Mouse (Mus musculus): ENCODE results near the gene Ncstn. TPM values are rescaled to one million over a fixed set of nuclear protein-coding genes. Genes with fewer than 3 reads are reported as not detected.

Ncstn gene
- total RNA-seq, 2 experiments from 2014 or later, result 56.6 to 59.3 TPM

DNA sequence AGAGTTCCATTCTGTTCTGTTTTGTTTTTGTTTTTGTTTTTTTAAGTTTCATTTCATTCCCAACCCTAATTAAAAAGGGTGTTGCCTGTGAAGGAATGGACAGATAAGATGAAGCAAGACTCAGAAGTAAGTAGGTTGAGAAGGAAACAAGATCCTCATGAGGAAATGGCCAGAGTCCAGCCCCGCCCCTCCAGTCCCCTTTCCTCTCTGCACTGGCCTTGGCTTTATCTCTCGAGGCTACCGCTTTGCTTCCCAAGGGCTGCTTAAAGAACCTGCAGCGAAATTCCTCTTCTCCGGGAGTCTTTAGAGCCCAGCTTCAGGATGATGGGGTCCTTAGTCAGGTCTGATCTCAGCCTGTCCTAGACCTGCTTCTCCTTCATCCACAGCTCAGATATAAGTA lies 4.6 kb downstream of the Ncstn start:
- DNase-seq (ENCODE audit: low spot score in 2 of 2), result no peak

DNA sequence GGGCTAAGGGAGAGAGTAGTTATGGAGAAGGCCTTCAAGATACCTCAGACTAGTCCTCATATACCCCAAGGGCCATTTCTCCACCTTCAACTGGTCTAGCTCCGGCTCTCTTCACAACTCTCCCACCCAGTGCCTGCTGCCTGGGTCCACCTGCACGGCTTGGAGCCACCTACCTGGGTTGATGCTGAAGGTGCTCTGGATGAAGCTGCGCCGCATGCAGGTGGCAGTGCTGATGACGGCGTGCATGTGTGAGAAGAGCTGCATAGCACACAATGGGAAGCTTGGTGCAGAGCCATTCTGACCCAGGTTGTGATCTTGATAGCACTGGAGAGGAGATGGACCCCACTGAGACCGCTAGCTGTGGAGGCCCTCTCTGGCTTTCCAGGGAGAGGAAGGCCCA lies 10.0 kb downstream of the Ncstn start:
- DNase-seq (ENCODE audit: low spot score in 2 of 2), result no peak

DNA sequence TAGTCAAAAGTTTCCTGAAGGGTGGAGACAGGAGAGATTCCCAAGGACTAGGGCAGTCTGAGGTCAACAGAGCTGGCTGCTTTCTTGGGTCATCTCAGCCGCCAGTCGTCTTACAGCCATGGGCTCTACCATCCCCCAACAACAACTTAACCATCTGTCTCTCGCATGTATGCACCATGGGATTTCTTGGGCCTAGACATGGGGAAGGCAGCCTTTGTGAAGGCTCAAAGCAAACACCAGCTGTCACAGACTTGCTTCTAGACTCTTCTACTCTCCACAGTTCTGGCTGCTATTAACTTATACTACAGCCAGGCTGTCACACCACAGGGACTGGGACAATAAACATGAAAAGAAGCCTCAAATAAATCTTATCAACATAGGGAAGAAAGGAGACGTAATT lies 11.0 kb downstream of the Ncstn start:
- DNase-seq (ENCODE audit: low spot score in 2 of 2), result no peak

DNA sequence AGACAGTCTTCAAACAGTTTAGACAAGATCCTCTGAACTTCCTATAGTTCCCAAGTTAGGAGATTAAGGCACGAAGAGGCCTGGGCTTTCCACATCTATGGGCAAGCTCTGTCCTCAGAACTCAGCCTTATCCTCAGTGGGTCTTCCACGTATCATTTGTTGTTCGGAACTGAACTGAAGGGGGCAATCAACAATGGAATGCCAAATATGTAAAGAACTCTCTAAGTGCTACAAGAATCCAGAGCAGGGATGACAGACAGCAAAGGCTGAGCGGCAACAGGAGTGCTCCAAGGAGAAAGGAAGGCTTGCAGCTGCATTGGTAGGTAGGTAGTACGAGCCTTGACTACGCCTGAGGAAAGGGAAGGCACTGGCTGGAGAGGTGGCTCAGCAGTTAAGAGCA lies 12.4 kb downstream of the Ncstn start:
- no peak for DNase-seq (ENCODE audit: low spot score in 2 of 2)

DNA sequence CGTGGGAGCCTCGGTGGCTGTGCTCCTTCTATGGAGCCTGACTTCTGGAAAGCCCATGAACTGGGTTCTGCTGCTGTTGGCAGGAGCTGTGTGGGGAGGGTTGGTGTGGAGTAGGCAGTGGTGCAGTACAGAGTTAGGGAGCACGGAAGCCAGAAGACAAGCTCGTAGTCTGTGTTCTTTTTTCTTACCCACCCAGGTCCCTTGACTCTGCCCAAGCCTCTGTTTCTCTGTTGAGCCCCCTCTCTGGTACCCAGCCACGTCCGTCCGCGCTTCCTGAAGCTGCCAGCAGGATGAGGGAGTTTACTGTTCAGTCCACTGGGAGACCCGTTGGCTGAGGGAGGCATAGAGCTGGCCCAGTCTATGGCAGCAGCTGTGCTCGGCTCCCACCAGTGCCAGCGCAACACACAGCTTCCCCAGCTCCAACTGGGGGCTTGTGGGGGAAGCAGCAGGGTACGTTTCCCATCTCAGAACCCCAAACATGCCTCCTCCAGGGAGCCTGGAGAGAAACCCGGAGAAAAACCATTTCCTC lies 17.9 kb downstream of the Ncstn start:
- DNase-seq (ENCODE audit: low spot score in 2 of 2), result peak in 1 of 2 experiments; percentile 24

DNA sequence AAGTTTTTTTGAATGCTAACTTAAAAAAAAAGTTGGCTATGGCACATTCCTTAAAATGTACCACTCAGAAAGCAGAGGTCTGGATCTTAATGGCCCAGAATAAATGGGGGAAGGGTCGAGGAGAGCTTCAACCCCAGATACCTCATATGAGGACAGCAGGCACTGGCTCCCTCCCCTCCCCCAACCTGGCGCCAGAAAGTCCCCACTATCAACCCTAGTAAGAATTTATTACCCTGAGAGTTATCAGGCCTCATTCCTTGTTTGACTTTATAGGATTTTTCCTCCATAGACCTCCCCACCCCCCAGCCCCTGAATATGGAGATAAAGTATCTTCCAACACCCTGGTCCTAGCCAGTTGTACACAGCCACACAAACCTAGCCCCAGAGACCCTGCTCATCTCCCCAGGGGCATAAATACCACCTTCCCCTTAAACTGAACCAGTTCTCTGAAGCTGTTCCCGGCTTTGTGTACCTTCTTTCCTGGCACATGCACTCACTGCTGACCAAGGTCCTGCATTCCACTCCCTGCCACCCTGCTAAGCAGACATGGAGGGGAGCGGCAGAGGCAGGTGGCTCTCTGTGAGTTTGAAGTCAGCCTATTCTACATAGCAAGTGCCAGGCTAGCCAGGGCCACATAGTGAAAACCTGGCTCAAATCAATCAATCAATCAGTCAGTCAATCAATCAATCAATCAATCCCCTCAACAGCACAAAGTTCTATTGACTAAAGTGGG lies 19.1 kb downstream of the Ncstn start:
- no peak for DNase-seq (ENCODE audit: low spot score in 2 of 2)

DNA sequence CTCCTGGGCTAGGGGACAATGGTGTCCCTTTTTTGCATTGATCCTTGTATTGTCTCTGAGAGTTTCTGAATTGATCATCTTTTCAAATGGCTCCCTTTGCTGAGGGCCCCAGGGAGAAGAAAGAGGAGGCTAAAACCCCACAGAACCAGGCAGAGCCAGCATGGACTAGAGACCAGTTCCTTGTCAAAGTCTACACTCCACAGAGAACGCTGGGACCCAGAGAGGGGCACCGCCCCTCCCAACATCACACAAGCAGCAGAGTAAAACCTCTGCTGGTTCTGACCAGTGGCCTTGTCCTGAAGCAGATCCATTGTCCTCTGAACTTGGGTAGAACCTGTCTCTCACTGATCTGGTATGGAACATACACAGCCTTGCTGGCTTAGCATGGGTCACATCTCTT lies 20.5 kb downstream of the Ncstn start:
- DNase-seq (ENCODE audit: low spot score in 2 of 2), result no peak

DNA sequence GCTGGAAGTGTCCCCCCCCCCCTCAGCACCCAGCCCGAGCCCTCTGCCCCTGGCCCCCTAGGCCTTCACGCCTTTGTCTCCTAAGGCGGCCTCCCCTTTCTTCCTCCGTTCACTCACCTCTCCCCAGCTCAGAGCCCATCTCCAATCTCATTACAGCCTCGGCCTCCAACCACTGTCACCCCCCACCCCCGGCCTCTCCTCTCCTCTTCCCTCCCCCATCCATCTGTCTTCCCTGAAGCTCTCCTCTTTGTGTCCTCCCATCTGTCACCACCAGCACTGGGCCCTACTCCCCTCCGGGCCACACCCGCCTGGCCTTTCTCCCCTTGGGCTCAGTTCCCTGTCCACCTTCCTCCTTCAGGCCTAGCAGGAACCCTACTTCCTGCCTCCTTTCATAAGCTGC lies 21.4 kb downstream of the Ncstn start:
- DNase-seq (ENCODE audit: low spot score in 2 of 2), result no peak

DNA sequence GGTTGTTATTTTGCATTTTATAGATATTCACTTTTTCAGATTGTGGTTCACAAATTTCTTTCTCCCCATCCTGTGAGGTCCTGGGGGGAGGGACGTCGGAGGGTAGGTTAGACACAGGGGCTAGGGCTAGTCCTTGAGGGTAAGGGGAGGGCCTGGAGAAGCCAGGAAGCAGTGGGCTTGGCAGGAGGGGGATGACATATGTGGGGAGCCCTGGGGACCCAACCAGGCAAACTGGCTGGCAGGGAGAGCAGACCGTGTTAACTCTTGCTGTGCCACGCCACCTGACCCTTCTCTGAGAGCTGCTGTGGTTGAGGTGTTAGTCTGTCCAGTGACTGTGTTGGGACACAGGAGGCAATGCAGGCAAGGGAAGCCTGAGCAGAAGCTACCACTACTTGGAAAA lies 21.9 kb downstream of the Ncstn start:
- DNase-seq (ENCODE audit: low spot score in 2 of 2), result no peak

DNA sequence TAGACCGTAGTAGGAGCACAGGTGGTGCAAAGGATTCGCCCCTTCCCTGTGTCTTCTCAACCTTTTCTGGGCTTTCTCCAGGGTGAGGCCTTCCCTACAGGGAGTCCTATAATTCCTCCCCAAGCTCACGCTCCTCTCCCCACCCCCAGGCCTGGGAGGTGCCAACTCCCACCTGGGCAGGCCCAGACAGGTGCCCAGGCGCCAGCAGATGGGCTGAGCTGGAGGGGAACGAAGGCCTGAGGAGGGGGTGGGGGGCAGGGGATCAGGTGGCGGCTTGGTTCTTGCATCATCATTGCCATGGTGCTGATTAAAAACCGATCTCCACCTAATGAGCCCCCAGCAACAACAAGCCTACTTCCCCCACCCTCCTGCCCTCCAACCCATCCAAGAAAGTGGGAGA lies 23.7 kb downstream of the Ncstn start:
- no peak for DNase-seq (ENCODE audit: low spot score in 2 of 2)

DNA sequence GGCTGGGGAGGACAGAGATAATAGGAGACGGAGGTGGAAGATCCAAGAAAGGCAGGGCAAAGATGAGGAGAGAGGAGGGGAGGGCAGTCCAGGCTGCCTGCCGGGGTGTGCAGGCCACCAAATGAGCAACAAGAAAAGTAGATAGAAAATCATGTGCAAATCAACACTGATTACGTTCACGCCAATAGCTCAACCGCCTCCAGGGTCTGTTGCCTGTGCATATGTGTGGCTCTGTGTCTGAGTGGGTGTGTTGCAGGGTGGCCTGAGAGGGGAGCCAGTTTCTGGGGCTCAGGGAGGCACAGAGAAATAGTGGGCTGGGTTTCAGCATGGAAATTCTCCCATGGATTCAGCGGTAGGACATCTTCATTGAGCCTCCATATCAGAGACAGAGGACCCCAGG lies 24.3 kb downstream of the Ncstn start:
- no peak for DNase-seq (ENCODE audit: low spot score in 2 of 2)

DNA sequence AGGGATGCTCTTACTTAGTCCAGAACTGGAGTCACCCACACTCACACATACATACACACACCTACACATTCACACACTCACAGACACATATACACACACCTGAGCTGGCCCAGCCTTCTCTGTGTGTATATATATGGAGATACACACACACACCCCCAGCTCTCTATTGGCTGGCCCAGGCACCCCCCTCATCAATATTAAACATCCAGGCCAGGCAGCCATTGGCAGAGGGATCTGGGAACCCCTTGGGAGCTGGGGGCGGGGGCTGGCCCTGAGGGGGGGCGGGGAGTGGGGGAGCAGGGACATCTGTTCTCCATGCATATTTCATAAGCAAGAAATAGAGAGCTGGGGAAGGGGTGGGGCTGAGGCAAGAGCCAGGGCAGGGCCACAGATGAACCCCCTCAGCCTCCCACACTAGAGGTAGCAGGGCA lies 25.1 kb downstream of the Ncstn start, which contains the start of gene Nhlh1:
TSS of gene Nhlh1 (minus strand) at position 83 of the 431 bp plus-strand sequence.
- no peak for DNase-seq (ENCODE audit: low spot score in 2 of 2)

DNA sequence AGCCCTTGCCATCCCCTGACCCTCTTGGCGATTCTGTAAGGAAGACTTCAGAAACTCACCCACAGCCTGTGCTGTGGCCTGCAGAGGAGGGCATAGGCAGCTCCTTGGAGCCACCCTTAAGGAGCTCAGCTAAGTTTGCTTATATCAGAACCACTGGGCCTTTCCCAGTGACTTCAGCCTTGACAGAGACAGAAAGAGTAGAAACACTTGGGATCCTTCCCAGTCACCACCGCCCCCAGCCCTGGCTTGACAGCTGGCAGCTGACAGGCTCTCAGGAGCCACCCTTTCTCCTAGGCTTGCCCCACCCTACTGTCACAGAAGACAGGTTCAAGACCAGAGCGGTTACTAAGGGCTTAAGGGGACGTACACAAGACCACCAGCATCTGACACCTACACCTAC lies 26.3 kb downstream of the Ncstn start:
- DNase-seq (ENCODE audit: low spot score in 2 of 2), result peak; percentile 47 to 58

DNA sequence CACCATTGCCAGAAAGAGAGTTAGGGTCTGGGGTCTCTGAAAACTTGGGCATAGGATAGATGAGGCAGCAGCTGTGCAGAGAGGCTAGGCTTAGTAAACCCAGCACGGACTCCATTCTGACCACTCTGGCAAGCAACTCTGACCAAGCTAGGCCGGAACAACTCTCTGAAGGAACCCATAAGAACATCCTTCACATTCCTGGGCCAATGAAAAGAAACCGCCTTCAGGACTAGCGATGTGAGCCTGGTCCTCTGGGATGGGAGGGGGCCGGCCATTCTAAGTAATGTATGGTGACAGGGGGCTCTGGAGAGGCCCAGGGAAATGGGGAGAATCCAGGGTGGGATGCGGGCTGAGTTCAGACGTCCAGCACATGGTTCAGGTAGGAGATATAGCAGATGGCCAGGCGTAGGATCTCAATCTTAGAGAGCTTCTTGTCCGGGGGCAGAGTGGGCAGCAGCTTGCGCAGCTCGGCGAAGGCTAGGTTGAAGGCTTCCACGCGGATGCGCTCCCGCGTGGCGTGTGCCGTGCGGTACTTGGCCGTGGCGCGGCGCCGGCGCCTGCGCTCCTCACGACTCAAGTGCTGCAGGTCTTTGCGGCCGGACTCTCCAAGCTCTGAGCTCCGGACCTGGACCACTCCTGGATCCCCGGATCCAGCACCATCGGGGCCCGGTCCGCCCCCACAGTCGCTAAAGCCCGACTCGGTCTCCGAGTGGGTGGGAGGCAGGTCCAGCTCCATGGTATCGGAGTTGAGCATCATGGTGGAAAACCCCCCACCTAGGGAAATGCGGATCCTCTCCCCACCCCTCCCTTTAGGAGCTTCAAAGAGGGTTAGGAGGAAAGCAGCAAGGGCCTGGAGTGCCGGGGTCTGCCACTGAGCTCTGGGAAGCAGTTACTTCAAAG lies 28.8 kb downstream of the Ncstn start:
- peak; percentile 21 to 55 for DNase-seq (ENCODE audit: low spot score in 2 of 2)

DNA sequence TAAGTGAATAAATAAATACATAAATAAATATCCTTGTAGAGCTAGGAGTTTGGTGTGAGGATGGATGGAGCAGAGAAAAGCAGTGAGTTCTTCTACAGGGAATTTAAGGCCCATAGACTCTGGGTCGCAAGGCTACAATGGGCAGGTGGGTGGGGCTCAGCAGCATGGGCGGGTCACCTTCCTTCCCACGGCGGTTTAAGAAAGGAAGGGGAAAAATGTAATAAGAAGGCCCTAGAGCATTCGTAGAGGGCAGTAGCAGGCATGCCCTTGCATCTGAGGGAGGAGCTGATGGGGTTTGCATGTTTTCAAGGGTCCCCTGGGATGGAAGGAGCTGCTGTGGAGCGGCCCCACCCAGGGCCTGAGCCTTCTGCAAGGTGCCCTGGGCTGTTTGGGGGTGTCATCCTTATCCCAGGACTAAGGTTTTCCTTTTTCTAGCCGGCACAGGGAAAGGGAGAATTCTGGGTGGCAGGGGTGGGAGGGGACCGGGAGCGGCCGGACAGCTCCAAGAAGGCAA lies 29.8 kb downstream of the Ncstn start:
- no peak for DNase-seq (ENCODE audit: low spot score in 2 of 2)

DNA sequence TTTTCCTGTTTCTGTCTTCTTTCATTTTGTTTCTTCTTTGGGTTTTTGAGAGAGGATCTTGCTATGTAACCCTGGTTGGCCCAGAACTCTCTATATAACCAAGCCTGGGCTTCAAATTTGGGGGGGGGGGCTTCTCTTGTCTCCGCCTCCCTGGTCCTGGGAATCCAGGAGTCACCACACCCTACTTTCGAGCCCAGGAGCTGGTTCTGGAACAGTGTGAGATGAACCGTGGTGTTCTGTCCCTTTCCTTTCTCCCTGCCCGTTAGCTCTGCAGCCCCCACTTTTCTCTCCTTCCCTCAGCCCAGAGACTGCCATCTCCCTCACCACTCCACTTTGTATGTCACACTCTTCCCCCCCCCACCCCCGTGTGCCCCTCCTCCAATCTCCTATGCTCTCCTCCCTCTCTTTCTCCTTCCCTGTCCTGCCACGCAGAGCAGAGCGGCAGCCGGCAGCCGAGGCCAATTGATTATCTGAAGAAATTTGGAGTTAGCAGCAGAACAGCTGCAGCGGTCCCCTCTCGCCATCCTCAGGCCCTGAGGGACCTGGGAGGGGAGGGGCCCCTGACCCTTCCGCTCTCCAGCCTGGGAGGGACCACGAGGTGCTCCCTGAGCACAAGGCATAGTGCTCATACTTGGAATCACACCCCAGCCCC lies 33.3 kb downstream of the Ncstn start:
- no peak for DNase-seq (ENCODE audit: low spot score in 2 of 2)

DNA sequence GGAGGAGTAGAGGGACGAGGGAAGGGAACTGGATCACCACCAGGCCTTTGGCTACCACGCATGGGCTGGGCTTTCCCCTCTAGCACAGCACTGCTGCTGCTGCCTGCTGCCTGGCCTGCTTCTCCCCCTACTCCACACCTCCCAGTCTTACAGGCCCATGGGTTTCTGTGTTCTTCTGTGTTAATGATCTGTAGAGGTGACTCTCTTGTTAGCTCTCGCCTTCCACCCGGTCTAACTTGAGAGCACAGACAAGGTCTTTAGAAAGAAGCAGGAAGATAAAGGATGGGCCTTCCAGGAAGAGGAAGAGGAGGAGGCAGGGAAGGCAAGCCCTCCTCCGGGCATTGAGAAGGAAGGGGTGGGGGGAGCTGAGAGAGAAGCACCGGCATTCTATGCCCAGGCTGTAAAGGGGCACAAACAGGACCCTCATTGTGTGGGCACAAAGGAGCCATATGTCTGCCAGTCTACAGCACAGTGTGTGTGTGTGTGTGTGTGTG lies 34.3 kb downstream of the Ncstn start:
- no peak for DNase-seq (ENCODE audit: low spot score in 2 of 2)

DNA sequence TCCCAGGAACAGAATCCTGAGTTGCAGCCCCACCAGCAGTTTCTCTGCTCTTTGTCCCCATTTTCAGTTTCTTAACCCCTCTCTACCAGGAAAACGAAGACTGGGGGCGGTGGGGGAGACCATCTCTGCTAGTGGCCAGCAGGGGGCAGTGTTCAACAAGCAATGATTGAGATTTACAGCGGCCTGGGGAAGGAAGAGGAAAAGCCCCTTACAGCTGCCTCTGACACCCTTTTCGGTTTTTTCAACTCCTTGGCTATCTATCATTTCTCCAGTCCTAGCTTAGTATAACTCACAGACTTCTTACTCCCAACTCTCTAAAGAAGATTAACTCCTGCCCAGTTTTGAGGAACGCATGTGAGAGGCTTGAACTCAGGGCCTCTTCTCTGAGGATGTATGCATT lies 35.7 kb downstream of the Ncstn start:
- DNase-seq (ENCODE audit: low spot score in 2 of 2), result peak; percentile 64 to 72

DNA sequence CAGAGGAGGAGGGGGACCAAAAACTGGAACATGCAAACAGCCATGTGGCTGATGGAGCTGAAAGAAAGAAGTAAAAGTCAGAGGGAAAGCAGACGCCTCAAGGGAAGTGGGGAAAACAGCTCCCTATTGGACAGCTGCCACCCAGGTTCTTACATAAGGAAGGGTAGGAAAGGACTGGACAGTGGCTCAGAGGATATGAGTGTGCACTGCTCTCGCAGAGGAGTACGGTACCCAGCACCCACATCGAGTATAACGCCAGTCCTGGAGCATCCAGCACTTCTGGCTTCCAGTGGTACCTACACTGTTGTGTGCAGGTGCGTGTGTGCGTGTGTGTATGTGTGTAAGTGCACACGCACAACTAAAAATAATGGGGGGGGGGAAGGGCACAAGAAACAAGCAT lies 36.2 kb downstream of the Ncstn start:
- DNase-seq (ENCODE audit: low spot score in 2 of 2), result no peak

DNA sequence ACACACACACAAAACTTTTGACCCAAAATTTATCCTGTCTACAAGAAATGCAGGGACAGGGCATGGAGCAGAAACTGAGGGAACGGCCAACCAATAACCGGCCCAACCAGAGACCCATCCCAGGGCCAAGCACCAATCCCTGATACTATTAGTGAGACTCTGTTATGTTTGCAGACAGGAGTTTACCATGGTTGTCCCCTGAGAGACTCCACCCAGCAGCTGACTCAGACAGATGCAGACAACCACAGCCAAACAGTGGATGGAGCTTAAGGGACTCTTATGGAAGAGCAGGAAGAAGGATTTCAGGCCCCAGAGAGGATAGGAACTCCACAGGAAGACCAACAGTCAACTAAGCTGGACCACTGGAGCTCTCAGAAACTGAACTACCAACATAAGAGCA lies 52.7 kb downstream of the Ncstn start:
- no peak for DNase-seq (ENCODE audit: low spot score in 2 of 2)
